Mouse (Mus musculus) liver, embryonic 18 days (tissue): Measurements from ENCODE around the gene Olfr649. TPM values are rescaled to one million over a fixed set of nuclear protein-coding genes. Genes with fewer than 3 reads are reported as not detected.

ENCODE experiments used
- polyA plus RNA-seq: library from polyadenylated mRNA; depleted of rRNA; stranded (reverse); fragments of >200 nt; gene quantifications from 2 replicates; pipeline ENCODE4 v1.2.3, GENCODE M21; 2012; rRNA removed

Olfr649 gene
- polyA plus RNA-seq: not detected in 2 replicates

DNA sequence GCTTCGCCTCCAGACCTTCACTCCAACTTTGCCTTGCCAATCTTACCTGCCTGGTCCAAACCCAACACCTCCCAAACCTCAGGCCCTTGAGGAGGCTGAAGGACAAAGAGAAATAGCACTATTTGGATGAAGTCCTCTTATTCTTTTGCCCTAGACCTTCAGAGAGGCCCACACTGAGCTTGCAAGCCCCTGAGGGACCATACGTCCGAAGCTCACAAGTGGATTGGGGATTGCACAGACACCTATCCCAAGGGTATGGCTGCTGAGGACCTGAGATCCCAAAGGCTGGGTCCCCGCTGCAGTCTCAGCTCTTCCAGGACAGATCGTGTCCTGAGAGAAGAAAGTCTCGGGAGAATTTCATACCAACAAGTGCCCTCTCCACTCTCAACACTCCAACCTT is at the start of gene Olfr649:
Olfr649 (minus strand) TSS at position 101 of the 400 bp plus-strand sequence.

GRCm38 (mm10) chr7:104244287-104245181 is 48.7 kb upstream of the Olfr649 start, which contains the start of gene Trim34a:
TSS of gene Trim34a (plus strand) at chr7:104244457.

GRCm38 (mm10) chr7:104218701-104219569 is 23.1 kb upstream of the Olfr649 start, which contains the start of gene Trim6:
TSS of gene Trim6 (plus strand) at chr7:104218793.

GRCm38 (mm10) chr7:104183292-104183691 is 12.5 kb downstream of the Olfr649 start, which contains the start of gene Olfr648:
TSS of gene Olfr648 (minus strand) at chr7:104183392.

DNA sequence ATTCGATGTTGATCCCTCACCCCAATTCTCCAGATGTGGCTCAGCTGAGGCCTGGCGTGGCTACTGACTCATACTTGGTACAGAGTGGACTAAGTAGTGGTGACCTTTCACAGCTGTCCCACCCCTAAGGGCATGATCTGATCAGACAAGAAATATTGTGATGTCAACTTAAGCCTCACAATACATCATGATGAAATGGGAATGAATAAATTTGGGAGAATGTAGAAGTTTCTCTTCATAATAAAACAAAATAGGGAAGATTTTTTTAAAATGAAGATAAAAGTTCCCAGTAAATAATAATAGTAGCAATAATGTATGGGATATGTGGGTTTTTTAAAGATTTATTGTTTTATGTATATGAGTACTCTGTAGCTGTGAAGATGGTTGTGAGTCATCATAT is 45.3 kb downstream of the Olfr649 start, which contains the start of gene Ubqlnl:
Ubqlnl (minus strand) TSS at position 101 of the 400 bp plus-strand sequence.

GRCm38 (mm10) chr7:104143179-104143578 is 52.6 kb downstream of the Olfr649 start, which contains the start of gene Ubqln3:
TSS of gene Ubqln3 (minus strand) at chr7:104143279.

Other genes with a start within 250 kb of the Olfr649 start
- 0.01 TPM in 1 of 2 replicates, not detected in the other for gene Olfr635, start 224.8 kb downstream of the Olfr649 start, polyA plus RNA-seq
- 0.04 TPM in 1 of 2 replicates, not detected in the other for gene Olfr638, start 197.2 kb downstream of the Olfr649 start, polyA plus RNA-seq
- gene Olfr639, start 178.7 kb downstream of the Olfr649 start, polyA plus RNA-seq: not detected in 2 replicates
- gene Olfr640, start 170.4 kb downstream of the Olfr649 start, polyA plus RNA-seq: not detected in 2 replicates
- gene Olfr641, start 160.5 kb downstream of the Olfr649 start, polyA plus RNA-seq: not detected in 2 replicates
- not detected in 2 replicates for gene Olfr642, start 143.3 kb downstream of the Olfr649 start, polyA plus RNA-seq
- gene 4930516K23Rik, start 134.5 kb downstream of the Olfr649 start, polyA plus RNA-seq: not detected in 2 replicates
- gene Olfr644, start 124.1 kb downstream of the Olfr649 start, polyA plus RNA-seq: not detected in 2 replicates
- not detected in 2 replicates for gene Olfr645, start 110.5 kb downstream of the Olfr649 start, polyA plus RNA-seq
- gene Olfr646, start 91.1 kb downstream of the Olfr649 start, polyA plus RNA-seq: not detected in 2 replicates
- not detected in 2 replicates for gene Ubqln5, start 66.2 kb downstream of the Olfr649 start, polyA plus RNA-seq
- gene Olfr643, start 58.6 kb downstream of the Olfr649 start, polyA plus RNA-seq: not detected in 2 replicates
- not detected in 2 replicates for gene Ubqln3, start 52.7 kb downstream of the Olfr649 start, polyA plus RNA-seq
- gene Ubqlnl, start 45.4 kb downstream of the Olfr649 start, polyA plus RNA-seq: not detected in 2 replicates
- not detected in 2 replicates for gene Olfm5, start 31.2 kb downstream of the Olfr649 start, polyA plus RNA-seq
- 0.01 and 0.03 TPM in 2 replicates for gene Olfr648, start 12.6 kb downstream of the Olfr649 start, polyA plus RNA-seq
- 0.81 and 0.87 TPM in 2 replicates for gene Trim6, start 22.8 kb upstream of the Olfr649 start, polyA plus RNA-seq
- 7.1 and 9.7 TPM in 2 replicates for gene Trim34a, start 48.5 kb upstream of the Olfr649 start, polyA plus RNA-seq
- gene Trim5, start 92.1 kb upstream of the Olfr649 start, polyA plus RNA-seq: 1.1 TPM in 2 replicates
- 8.1 and 9.8 TPM in 2 replicates for gene Trim12a, start 119.5 kb upstream of the Olfr649 start, polyA plus RNA-seq
- 0.06 and 0.09 TPM in 2 replicates for gene Trim34b, start 133.5 kb upstream of the Olfr649 start, polyA plus RNA-seq
- gene Trim12c, start 157.4 kb upstream of the Olfr649 start, polyA plus RNA-seq: 4.3 and 5.4 TPM in 2 replicates
- gene Trim30b, start 173.9 kb upstream of the Olfr649 start, polyA plus RNA-seq: 2.0 and 2.1 TPM in 2 replicates
- 0.65 and 0.76 TPM in 2 replicates for gene Trim30c, start 204.9 kb upstream of the Olfr649 start, polyA plus RNA-seq